Comparison of ENCODE assay signal across 8 mouse cellular contexts in genomic region chr8:110859651-110860501, GRCm38 (mm10). TPM values are rescaled to one million over a fixed set of nuclear protein-coding genes. Genes with fewer than 3 reads are reported as not detected.
DNase-seq lines count a peak whose midpoint lies in the region; ATAC-seq and TF ChIP-seq lines count a peak whose summit lies in the region.
"Had no signal": no experiment of that assay in that cellular context is flagged by ENCODE, and none has a peak within 500 bp of the region (broad histone marks: within the 10 kb centered on the region; RNA-seq: fewer than 3 reads in every experiment).

No protein-coding gene starts in this region.

- no peaks in the 10 kb centered on the region for H3K79me2 ChIP-seq in liver, adult 2 months (ENCODE audit: control insufficient read depth, insufficient read depth, low read length)

- H3K9me3 ChIP-seq in liver, embryonic 11.5 days (ENCODE audit: control insufficient read depth, low read length), result no peaks in the 10 kb centered on the region
- no peaks in the 10 kb centered on the region for H3K9me3 ChIP-seq in ES-Bruce4 (replicated peaks; ENCODE audit: control insufficient read depth, insufficient read depth, low read length, poor library complexity, severe bottlenecking)

- no peak overlapping the region for H3K27ac ChIP-seq in liver, adult 2 months (replicated peaks; ENCODE audit: insufficient read depth, low read depth, low read length)
- H3K27ac ChIP-seq in liver, embryonic 11.5 days (ENCODE audit: low read depth, low read length), result no peak overlapping the region
- H3K27ac ChIP-seq in ES-Bruce4 (ENCODE audit: insufficient read depth, low read length), result no peak overlapping the region

- no peaks in the 10 kb centered on the region for H3K27me3 ChIP-seq in liver, adult 2 months (ENCODE audit: control insufficient read depth, insufficient read depth, low read length)
- H3K27me3 ChIP-seq in liver, embryonic 11.5 days (replicated peaks; ENCODE audit: control insufficient read depth, insufficient read depth, low read length), result no peaks in the 10 kb centered on the region
- no peaks in the 10 kb centered on the region for H3K27me3 ChIP-seq in ES-Bruce4 (ENCODE audit: control insufficient read depth, insufficient read depth, low read length, poor library complexity, severe bottlenecking)

- H3K36me3 ChIP-seq in liver, adult 2 months (ENCODE audit: control insufficient read depth, insufficient read depth, low read length), result peaks cover 73% of the 10 kb centered on the region
- H3K36me3 ChIP-seq in liver, embryonic 11.5 days (ENCODE audit: control insufficient read depth, insufficient read depth, low read length), result peaks cover 45% of the 10 kb centered on the region
- peaks cover 67% of the 10 kb centered on the region for H3K36me3 ChIP-seq in ES-Bruce4 (ENCODE audit: control insufficient read depth, insufficient read depth, low read length, poor library complexity, severe bottlenecking)

- TF ChIP-seq CTCF in liver, adult 2 months (IDR thresholded peaks at IDR 0.05; ENCODE audit: low read depth, low read length), result peak; percentile 14; the same call in 1 of the 2 replicates
- peak; percentile 29 for TF ChIP-seq CTCF in ES-Bruce4 (IDR thresholded peaks at IDR 0.05; ENCODE audit: low read depth, low read length)

- H3K4me3 ChIP-seq in liver, adult 2 months (ENCODE audit: insufficient read depth, low read depth, low read length), result no peak overlapping the region
- no peak overlapping the region for H3K4me3 ChIP-seq in liver, embryonic 11.5 days (ENCODE audit: low read depth, low read length)
- no peak overlapping the region for H3K4me3 ChIP-seq in ES-Bruce4 (ENCODE audit: low read depth, low read length)

- WGBS in liver, adult 2 months, result 80% methylated on average over 7 of the region's 7 CpGs
- WGBS in liver, embryonic 11.5 days, result 81% methylated on average over 7 of the region's 7 CpGs

- no peak for TF ChIP-seq EP300 in ES-Bruce4 (IDR thresholded peaks at IDR 0.05; ENCODE audit: insufficient read depth, low read depth, low read length)

- ATAC-seq in liver, embryonic 11.5 days (replicated peaks; ENCODE audit: low FRiP score), result no peak
- peak; percentile 87 for ATAC-seq in megakaryocyte, adult 5-6 weeks (ENCODE audit: poor library complexity, severe bottlenecking)

- H3K4me1 ChIP-seq in liver, adult 2 months (ENCODE audit: control insufficient read depth, insufficient read depth, low read length), result no peaks in the 10 kb centered on the region
- H3K4me1 ChIP-seq in liver, embryonic 11.5 days (replicated peaks; ENCODE audit: control insufficient read depth, insufficient read depth, low read length), result no peaks in the 10 kb centered on the region
- no peaks in the 10 kb centered on the region for H3K4me1 ChIP-seq in ES-Bruce4 (ENCODE audit: control insufficient read depth, insufficient read depth, low read length)

- no peak for TF ChIP-seq POLR2A in liver, adult 2 months (IDR thresholded peaks at IDR 0.05; ENCODE audit: extremely low read depth, insufficient read depth, low read length)
- TF ChIP-seq POLR2A in ES-Bruce4 (IDR thresholded peaks at IDR 0.05; ENCODE audit: insufficient read depth, low read length), result no peak

- no peak for DNase-seq in liver, adult 2 months (ENCODE audit: extremely low read depth, low read depth, low spot score)
- DNase-seq in liver, embryonic 11.5 days (ENCODE audit: low spot score), result no peak
- DNase-seq in brain, adult 2 months (ENCODE audit: low read depth, low spot score), result peak; percentile 75
- no peak for DNase-seq in layer of hippocampus, postnatal 10 days (ENCODE audit: low spot score in 2 of 2)
- DNase-seq in urinary bladder, postnatal 25 days (ENCODE audit: low spot score), result no peak
- DNase-seq: gastrocnemius, postnatal 14 days had no signal

- H3K4me2 ChIP-seq in liver, embryonic 11.5 days, result no peak overlapping the region

- no peak overlapping the region for H3K9ac ChIP-seq in liver, adult 2 months (ENCODE audit: low read depth, low read length)
- no peak overlapping the region for H3K9ac ChIP-seq in liver, embryonic 11.5 days (ENCODE audit: low read depth, low read length)
- H3K9ac ChIP-seq in ES-Bruce4 (ENCODE audit: low read depth, poor library complexity, severe bottlenecking), result no peak overlapping the region

RNA-seq across cellular contexts. Expression of gene Sf3b3, which starts 13.3 kb away (rescaled TPM):
- total RNA-seq in liver, adult 2 months (2014; rRNA removed), result 20.6 and 23.8 TPM in 2 replicates
- 10.8 and 12.1 TPM in 2 replicates for polyA plus RNA-seq in liver, adult 2 months (2012; rRNA removed)
- 187 and 214 TPM in 2 replicates for polyA plus RNA-seq in liver, embryonic 11.5 days (2014; fragmentation: Nextera tagmentation; extraction: Ambion mirVana)
- polyA plus RNA-seq in ES-Bruce4 (2011; ENCODE audit: insufficient read depth, insufficient read length, low read depth, missing spikeins), result 203 and 206 TPM in 2 replicates
- total RNA-seq in megakaryocyte, adult 5-6 weeks (2015), result 58.4 and 63.2 TPM in 2 replicates
- 74.7 and 87.7 TPM in 2 replicates for total RNA-seq in megakaryocyte, adult 5-6 weeks (2017)
- 10 to 100 TPM; 59.8 to 63.9 TPM for total RNA-seq in layer of hippocampus, postnatal 10 days (2021)

RNA-seq across cellular contexts. Expression of gene Cog4, which starts 13.5 kb away (rescaled TPM):
- total RNA-seq in liver, adult 2 months (2014; rRNA removed), result 73.9 and 75.4 TPM in 2 replicates
- 27.8 and 29.4 TPM in 2 replicates for polyA plus RNA-seq in liver, adult 2 months (2012; rRNA removed)
- 51.4 and 57.3 TPM in 2 replicates for polyA plus RNA-seq in liver, embryonic 11.5 days (2014; fragmentation: Nextera tagmentation; extraction: Ambion mirVana)
- 48.2 and 50.7 TPM in 2 replicates for polyA plus RNA-seq in ES-Bruce4 (2011; ENCODE audit: insufficient read depth, insufficient read length, low read depth, missing spikeins)
- 13.6 and 17.4 TPM in 2 replicates for total RNA-seq in megakaryocyte, adult 5-6 weeks (2015)
- total RNA-seq in megakaryocyte, adult 5-6 weeks (2017), result 31.8 and 35.4 TPM in 2 replicates
- 10 to 100 TPM; 49.4 to 52.1 TPM for total RNA-seq in layer of hippocampus, postnatal 10 days (2021)

RNA-seq across cellular contexts. Expression of gene Fuk, which starts 42.4 kb away (rescaled TPM):
- total RNA-seq in liver, adult 2 months (2014; rRNA removed), result 6.3 and 6.7 TPM in 2 replicates
- polyA plus RNA-seq in liver, adult 2 months (2012; rRNA removed), result 11.2 and 11.4 TPM in 2 replicates
- 6.8 and 9.0 TPM in 2 replicates for polyA plus RNA-seq in liver, embryonic 11.5 days (2014; fragmentation: Nextera tagmentation; extraction: Ambion mirVana)
- polyA plus RNA-seq in ES-Bruce4 (2011; ENCODE audit: insufficient read depth, insufficient read length, low read depth, missing spikeins), result 14.8 and 16.7 TPM in 2 replicates
- total RNA-seq in megakaryocyte, adult 5-6 weeks (2015), result 1.5 and 3.4 TPM in 2 replicates
- 3.7 TPM in 2 replicates for total RNA-seq in megakaryocyte, adult 5-6 weeks (2017)
- total RNA-seq in layer of hippocampus, postnatal 10 days (2021), result 10 to 100 TPM; 15.2 to 16.4 TPM

RNA-seq across cellular contexts. Expression of gene Il34, which starts 54.2 kb away (rescaled TPM):
- total RNA-seq in liver, adult 2 months (2014; rRNA removed), result 2.4 and 4.8 TPM in 2 replicates
- 5.6 and 7.3 TPM in 2 replicates for polyA plus RNA-seq in liver, adult 2 months (2012; rRNA removed)
- 0.18 and 0.36 TPM in 2 replicates for polyA plus RNA-seq in liver, embryonic 11.5 days (2014; fragmentation: Nextera tagmentation; extraction: Ambion mirVana)
- 0.34 and 1.0 TPM in 2 replicates for polyA plus RNA-seq in ES-Bruce4 (2011; ENCODE audit: insufficient read depth, insufficient read length, low read depth, missing spikeins)
- total RNA-seq in megakaryocyte, adult 5-6 weeks (2015), result not detected in 2 replicates
- total RNA-seq in megakaryocyte, adult 5-6 weeks (2017), result not detected in 2 replicates
- 10 to 100 TPM; 50.9 to 52.8 TPM for total RNA-seq in layer of hippocampus, postnatal 10 days (2021)

RNA-seq across cellular contexts. Expression of gene St3gal2, which starts 59.8 kb away (rescaled TPM):
- 0.83 and 1.3 TPM in 2 replicates for total RNA-seq in liver, adult 2 months (2014; rRNA removed)
- 1.2 and 1.5 TPM in 2 replicates for polyA plus RNA-seq in liver, adult 2 months (2012; rRNA removed)
- 21.9 and 22.0 TPM in 2 replicates for polyA plus RNA-seq in liver, embryonic 11.5 days (2014; fragmentation: Nextera tagmentation; extraction: Ambion mirVana)
- polyA plus RNA-seq in ES-Bruce4 (2011; ENCODE audit: insufficient read depth, insufficient read length, low read depth, missing spikeins), result 7.1 and 8.6 TPM in 2 replicates
- 23.1 and 25.0 TPM in 2 replicates for total RNA-seq in megakaryocyte, adult 5-6 weeks (2015)
- total RNA-seq in megakaryocyte, adult 5-6 weeks (2017), result 15.2 and 17.0 TPM in 2 replicates
- 10 to 100 TPM; 84.2 to 88.2 TPM for total RNA-seq in layer of hippocampus, postnatal 10 days (2021)
